Mouse (Mus musculus): Measurements from ENCODE around the gene Cped1.

Cped1 gene

DNA sequence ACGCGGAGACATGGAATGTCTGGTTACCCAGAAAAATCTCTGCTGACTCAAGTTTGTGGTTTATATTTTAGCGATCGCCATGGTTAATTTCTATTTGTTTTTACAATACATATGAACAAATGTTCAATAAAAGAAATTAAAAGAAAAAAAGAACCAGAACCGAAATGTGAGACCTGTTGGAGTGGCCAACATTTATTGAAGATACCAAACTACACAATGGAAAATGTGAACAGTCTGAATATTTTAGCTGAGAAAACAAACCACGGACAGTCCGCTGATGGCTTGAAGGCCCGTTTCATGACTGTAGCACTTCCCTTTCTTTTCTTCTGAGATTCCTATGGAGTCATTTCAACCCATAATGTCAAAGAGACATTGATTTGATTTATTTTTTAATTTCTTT is 201.3 kb downstream of the Cped1 start:
- no peak for DNase-seq

DNA sequence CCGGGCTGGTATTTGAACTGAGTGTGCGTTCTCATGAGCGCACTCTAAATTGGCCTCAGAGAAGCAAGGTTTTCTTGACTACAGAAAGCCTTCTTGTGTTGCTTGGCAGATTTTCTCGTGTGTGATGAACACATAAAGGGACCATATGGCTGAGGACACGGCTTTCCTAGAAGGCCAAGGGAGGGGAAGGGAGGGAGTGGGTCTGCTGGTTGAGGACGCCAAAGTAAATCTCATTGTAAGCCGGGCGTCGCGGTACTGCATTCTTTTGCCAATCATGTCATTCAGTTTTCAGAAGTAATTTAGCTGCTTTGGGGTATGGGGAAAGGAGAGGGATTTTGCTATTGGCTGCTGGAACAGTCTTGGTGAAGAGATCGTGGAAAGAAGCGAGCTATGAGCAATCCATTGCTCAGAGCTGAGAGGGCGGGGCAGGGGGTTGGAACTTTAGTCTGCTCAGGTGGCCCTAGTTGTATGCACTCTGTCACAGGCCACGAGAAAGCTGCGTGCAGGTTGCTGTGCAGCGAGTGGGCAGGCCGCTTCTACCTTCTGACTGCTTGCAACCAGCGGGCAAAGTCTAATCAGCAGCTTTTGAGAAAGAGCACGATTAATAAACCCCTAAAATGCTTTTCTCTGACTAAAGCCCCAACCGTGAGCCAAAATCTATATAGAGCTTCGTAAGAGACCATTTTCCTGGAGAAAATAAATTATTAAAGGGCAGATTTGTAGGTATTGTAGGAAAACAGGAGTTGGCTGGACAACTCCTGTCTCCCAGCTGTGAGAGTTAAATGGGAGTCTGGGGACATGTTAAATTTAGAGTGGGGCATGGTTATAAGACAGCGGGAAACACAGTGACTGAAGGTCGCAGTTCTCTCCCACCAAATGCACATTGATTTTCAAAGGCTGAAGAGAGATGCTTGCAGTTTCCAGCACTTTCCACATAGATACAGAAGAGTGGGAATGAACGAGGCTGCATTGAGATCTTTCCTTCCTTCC is 203.9 kb downstream of the Cped1 start:
- peak; percentile 47 to 55 for DNase-seq

DNA sequence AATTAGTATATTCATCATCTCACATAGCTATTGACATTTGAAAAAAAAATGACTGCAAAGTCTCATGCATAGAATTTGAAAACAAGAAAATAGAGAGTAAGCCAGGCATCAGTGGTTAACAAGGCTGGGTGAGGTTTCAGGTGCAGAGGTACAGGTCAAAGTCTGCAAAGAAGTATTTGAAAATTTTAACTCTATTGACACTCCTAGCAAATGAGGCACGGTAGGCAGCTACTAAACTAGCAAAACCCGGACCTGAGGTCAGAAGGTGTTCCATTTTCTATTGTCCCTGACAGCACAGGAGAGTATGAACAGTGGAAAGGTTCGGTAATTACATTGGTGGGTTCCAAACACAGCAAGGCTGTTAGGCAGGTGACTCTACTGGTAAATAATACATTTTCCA is 212.9 kb downstream of the Cped1 start:
- DNase-seq = no peak

DNA sequence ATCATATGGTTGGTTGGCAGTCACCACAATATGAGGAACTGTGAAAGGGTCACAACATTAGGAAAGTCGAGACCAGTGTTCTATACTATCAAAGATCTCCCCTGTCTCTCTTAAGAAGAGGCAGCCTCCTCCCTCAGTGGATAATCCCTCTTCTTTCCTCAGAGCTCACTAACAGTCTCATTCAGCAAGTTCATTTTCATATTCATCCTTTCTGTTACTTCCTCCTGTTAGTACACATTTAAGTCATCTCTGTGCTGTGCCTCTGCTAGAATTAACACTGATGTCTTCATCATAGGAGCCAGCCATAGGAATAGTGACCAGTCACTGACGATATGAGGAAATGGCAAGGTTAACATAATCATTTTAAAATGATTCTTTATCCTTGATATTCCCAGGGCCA is 213.8 kb downstream of the Cped1 start:
- DNase-seq = no peak

DNA sequence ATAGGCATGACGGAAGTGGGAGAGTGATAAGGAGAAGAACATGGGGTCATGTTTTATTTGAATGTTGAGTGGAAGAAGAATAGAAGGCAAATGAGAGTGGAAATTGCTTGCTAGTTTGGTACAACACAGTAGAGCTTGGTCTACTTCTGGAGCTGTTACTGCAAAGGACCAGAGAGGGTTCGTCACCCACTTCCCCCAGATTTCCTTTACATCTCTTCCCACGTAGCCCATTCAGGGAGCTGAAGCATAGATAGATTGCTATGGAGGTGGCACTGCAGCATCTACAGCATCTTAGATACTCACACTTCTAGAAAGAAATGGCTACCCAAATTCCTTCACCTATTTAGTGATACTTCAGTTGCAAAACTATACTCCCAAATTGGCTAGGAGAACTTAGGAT is 214.4 kb downstream of the Cped1 start:
- DNase-seq = no peak

DNA sequence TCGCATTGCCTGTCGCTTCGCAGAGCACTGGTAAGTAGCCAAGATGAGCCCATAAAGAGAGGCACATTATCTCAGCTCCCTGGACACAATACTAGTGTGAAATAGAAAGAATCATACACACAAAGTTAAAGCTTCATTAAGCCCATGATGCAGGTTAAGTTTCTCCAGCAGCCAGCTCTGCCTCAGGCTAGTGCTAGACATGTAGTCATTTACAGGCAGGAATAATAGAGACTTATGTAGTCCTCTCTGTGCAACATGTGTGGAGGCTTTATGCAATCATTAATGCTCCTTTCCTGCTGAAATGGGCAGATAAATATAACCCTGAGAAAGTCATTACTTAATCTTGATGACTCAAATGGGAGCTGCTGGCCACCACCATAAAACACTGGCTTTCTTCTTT is 216.2 kb downstream of the Cped1 start:
- peak; percentile 44 for DNase-seq

DNA sequence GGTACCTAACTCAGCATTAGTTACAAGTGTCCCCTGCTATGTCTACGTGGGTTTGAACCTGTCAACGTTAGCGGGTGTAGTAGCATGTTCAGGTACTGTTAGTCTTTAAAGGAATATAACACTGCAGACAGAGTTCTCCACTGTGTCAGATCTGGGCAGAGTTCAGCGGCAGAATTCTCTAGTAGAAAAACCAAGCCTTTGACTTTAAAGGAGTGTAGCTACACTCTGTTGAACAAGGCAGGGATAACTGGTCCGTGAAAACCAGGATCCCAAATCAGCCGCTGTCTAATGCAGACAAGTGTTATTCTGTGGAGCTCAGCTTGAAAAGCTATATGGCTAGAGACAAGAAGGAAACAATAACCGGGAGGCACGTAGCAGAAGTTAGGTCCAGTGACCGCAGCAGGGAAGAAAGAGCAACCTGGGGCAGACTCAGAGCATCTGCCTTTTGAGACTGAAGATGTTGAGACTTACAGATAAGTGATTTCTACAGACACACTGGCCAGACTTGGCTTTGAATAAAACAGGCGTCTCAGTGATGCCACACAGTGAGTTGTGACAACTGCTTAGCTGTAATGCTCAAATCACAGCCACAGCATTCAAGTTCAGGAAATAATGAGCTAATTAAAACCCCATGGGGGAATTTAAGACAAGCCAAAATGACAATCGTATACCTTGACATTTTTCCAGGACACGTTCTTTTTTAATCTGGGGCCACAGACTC is 219.5 kb downstream of the Cped1 start:
- peak; percentile 22 to 40 for DNase-seq

DNA sequence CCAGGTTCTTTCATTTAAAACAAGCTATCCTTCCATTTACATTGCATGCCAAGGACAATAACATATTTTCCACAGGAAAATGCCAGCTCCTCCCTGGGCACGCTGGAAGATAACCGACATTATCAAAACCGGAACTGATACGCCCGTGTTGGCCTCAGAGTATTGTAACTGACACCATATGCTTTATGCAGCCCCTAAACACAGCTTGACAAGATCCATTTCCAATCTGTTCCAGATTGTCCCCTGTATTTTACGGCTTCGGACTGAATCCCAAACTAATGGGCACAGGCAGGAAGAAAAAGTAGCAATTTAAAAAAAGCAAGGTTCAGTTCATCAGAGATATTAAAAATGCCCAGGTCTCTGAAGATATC is 220.0 kb downstream of the Cped1 start:
- peak in 1 of 2 experiments; percentile 30 for DNase-seq

DNA sequence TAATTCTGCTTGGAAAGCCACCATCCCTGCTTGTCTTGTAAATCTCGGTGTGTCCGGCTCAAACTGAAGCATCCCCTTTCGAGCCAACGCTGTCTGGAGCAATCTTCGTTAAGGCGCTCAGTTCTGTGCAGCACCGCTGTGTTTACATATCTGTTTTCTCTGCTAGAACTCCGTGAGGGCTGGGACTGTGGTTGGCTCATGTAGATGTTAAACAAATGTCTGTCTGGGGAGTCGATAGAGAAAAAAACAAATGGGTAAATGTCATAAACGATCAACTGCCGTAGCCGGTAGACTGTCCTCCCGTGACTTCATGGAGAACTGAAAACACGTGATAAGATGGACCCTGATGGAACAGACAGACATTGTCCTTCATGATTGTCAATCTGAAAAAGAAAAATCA is 220.5 kb downstream of the Cped1 start:
- DNase-seq = peak; percentile 39 to 51

DNA sequence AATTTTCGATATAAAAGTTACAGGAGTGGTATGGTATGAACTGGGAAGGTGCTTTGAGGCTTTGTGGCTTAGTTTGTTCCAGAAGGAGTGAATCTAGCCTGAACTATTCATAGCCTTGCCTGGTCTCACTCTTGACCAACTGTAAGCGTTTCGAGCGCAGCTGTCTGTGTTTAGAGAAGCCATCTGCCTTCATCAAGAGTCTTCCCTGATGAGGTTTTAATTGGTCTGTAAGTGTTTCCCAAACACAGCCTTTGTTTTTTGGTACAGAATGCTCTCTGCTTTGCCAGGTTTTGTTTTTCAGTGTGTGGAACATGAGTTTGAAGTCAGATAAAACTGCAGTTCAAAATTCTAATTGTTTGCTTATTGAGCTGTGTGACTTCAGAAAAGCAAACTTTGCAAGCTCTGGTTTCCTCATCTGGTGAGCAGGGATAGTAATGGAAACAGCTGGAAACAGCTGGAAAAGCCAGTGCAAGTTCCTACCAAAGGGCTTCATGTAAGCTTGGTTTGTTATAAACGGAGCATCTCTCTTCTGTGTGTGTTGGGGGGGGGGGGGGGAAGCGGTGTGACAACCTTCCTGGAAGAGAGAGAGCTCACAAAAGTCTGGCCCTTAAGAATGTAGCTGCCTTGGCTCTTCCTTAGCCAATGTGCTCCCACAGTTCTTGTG is 221.0 kb downstream of the Cped1 start:
- peak; percentile 21 to 31 for DNase-seq

DNA sequence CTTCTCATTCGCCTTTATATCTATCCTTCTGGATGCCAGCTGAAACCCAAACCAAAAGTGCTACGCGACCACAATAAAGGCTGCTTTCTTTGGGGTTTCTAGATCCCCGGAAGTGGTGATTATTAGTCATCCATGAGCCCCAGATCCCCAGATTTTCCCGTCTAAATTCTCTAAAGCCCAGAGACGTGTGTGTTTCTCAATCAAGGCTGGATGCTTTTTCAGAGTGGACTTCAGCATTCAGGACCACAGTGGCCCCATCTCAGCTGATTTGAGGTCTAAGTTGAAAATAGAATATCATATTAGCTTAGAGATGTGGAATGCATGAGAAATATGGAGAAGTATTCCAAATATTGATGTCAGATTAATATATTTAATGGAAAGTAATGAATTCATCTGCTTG is 226.4 kb downstream of the Cped1 start:
- DNase-seq = no peak

DNA sequence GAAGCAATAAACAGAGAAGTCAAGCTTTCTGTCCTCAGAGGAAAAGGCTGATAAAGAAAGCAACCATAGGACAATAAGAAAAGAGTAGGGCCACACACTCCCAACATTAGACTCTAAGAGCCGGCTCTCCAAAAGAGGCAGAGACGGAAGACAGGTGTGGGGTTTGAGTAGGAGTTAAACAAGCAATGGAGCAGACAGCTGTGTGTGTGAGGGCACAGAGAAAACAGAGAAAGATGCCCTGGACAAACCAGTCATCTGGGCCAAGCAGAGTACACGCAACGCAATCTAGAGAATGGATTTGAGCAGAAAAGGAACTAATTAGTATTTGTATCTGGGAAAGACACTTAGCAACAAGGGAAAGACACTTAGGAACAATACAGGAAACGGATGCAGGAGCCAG is 227.5 kb downstream of the Cped1 start:
- no peak for DNase-seq

DNA sequence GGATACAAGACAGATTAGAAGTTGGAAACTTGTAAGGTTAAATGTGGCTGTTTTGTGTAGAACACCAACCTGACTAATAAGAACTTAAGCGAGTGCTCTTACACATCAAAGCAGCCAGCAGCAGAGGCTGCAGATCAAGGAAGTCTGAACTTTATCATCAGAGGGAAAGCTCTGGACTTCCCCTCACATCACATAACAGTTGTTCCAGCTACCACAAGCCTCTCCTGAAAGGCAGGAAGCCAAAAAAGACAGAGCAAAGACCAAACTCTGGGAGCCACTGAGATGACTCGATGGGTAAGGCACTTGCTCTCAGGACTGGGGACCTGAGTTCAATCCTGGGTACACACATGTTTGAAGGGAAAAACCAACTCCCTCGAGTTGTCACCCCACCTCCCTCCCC is 228.1 kb downstream of the Cped1 start:
- no peak for DNase-seq

DNA sequence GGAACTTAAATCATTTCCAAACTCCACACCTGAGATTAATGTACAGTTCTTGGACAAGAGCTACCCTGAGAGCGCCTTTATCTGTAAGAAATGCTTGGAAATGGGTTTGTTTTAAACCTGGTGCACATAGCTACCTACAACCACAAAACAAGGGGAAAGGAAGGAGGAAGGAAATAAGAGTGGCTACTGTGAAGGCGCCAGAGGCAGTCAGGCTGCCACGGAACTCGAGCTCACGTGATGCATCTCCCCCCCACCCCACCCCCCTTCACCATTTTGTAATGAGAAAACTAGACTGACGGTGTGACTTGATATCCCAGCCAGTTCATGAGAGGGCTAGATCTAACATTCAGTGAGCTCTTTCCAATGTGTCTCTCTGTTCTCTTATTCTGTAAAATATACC is 228.9 kb downstream of the Cped1 start:
- no peak for DNase-seq

DNA sequence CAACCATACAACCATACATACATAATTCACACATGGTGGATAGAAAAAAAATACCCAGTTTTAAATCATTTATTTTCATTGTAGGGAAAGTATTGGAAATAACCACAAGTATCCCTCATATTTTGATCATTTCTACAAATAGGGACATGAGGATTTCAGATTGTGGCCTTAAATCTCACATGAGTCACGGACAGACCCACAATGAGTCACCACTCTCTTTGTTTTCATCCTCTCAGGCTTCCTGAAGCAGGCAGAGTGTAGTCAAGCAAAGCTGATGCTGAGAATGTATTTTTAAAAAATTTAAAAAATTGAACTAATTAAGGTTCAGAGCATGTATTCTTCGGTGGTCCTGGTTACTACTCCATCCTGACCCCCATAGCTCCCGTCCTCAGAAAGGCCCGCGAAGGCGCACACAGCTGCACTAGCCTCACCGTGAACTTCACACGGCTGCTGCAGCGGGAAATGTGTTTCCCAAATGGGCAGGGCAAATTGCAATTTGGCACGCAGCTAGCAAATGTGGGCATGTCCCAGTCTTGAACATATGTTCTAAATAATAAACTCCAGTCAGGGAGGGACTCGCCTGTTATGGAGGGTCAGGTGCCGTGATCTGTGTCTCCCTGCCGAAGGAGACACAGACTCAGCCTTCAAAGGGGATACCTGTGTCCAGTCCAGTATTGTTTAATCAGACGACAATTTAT is 230.7 kb downstream of the Cped1 start:
- DNase-seq = peak; percentile 21 to 44

DNA sequence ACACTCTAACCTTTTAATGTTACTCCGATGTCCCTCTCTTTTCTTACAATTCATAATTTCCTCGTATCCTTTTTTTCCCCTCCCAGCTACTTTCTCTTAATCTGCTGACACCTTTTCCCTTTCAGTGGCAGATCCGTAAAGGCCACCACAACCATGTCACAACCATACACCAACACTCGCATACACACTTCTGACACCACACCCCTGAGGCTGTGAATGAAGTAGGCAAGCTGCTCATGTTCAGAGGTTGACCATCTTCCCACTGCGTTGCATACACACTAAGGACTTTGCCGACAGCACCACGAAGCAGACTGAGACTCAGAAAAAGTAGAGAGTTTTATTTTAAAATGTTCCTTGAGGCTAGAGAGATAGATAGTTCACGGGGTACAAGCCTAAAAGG is 235.4 kb downstream of the Cped1 start:
- DNase-seq = no peak

DNA sequence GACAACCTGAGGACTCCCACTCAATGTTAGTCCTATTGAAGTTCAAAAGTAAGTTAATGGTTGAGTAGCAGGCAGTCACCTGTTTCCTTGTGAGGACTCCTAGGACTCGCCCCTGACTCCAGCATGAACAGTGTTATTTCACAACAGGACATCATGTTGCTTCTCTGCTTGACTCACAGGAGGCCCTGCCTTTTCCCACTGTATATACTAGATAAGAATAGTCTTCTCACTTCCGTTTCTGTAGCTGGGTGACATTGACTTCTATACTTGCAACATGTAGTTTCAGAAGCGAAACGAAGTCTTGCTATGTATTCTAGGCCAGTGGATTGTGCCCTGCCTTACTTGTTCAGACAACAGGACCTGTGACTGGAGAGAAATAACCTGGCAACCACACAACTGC is 236.4 kb downstream of the Cped1 start:
- DNase-seq = no peak

DNA sequence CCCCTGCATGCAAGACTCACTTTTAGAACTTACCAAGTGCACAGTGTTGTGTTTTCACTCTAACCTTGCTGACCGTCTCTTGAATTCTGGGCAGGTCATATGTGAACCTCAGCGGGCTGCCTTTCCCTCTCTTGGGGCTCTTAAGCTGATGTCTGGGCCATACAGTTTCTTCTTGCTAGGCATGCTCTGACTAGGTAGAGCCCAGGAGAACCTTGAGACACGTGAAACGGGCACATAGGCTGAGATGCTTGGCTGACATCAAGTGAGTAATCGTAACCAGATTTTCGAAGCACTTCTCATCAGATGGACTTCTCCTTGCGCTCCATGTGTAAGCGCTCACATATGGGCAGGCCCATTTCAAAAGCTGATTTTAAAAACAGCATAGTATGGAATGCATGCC is 237.2 kb downstream of the Cped1 start:
- DNase-seq = no peak

DNA sequence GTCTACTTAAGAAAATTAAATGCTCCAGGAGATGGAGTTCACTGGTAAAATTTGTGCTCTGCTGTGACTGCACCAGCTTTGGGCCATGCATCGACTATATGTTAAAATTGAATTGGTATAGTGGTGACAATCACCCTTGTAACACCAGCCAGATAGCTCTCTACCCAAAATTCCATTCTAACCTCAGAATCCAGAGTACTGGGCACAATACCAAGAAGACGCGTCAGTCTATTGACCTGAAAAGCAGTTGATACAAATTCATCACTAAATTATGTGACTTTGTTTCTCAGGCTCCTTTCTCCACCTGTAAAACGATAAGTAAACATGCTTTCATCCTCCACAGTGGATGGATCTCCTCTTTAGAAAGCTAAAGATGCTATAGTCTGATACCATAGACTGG is 238.6 kb downstream of the Cped1 start:
- no peak for DNase-seq

DNA sequence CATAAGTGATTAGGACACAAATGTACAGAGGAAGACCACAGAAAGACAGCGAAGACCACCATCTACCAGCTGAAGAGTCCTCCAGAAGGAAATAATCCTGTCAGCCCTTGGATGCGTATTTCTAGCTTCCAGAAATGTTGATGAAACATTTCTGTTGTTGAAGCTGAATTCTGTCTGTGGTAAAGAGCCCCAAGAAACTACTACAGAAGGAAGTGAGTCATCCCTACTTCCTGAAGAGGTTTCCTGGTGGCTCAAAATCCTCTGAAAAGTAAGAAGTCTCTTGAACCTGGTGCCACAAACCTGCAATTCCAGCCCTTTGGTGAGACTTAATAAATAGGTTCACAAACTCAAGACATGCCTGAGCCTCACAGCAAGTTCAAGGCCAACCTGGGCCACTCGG is 245.5 kb downstream of the Cped1 start:
- no peak for DNase-seq

DNA sequence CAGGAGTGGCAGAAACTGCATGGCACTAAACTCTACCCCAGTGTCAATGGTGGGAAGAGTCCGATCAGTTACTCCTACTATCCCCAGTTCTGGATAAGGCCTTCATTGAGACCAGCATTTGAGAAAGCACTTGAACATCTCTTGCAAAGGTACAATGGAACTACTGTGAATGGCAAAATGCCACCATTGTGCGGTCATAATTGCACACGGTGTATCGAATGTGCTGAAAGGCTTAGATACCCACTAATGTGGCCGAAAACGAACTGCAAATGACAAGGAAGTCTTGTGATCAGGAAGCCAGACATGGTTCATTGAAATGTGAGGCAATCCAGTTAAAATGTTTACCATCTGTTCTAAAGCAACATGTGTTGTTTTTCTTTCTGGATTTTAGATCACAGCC is 247.8 kb downstream of the Cped1 start:
- no peak for DNase-seq

DNA sequence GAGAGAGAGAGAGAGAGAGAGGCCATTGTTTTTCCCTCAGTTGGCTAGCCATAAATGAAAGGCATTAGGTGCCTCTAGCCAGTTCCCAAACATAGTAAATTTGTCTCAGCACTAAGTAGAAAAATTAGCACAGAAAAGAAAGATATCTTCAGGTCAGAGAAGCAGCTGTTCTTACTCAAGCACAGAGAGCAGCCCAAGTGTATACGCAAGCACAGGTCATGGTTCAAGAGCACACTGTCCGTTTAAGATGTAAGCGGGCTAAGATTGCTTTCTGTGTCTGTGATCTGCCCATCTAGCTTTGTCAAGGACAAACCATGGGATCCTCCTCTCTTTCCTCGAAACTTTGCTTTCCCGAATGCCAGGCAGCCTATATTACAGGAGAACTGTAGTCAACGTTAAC is 249.4 kb downstream of the Cped1 start:
- DNase-seq = no peak

DNA sequence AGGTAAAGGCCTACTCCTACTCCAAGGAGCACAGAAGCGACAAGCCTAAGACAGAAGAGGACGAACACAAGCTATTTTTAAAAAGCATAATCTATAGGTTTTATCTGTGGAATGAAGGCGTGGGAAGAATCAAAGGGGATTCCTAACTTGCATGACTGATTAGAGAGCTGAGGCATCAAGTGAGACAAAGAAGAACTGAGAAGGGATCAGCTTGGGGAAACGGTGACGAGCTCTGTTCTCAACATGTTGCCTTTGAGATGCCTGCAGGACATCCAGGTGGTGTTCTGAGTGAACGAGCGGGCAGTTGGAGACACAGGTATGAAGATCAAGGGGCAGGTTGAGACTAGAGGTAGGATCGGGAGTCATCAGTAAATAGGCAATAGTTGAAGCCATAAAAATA is 257.6 kb downstream of the Cped1 start:
- no peak for DNase-seq
